Mouse (Mus musculus) megakaryocyte, embryonic 14.5 days (primary cell): ENCODE data around the gene Tmem63c.

Source experiments
- FLI1 ChIP-seq: IDR thresholded peaks from 2 replicates; pipeline ENCODE4 v1.6.1; 2012; ENCODE audit warnings: low read length, inconsistent platforms, mixed read lengths
- GATA1 ChIP-seq: IDR thresholded peaks from 3 replicates; pipeline ENCODE4 v1.6.1; 2012; ENCODE audit warnings: mixed read lengths, low read length, inconsistent platforms, borderline replicate concordance

GRCm38 (mm10) chr12:86977833-86978232 lies 43.3 kb upstream of the Tmem63c start:
- TF ChIP-seq GATA1 (no peak), FLI1 (no peak)
